Mouse (Mus musculus): ENCODE data around the gene R3hdm4.

DNA sequence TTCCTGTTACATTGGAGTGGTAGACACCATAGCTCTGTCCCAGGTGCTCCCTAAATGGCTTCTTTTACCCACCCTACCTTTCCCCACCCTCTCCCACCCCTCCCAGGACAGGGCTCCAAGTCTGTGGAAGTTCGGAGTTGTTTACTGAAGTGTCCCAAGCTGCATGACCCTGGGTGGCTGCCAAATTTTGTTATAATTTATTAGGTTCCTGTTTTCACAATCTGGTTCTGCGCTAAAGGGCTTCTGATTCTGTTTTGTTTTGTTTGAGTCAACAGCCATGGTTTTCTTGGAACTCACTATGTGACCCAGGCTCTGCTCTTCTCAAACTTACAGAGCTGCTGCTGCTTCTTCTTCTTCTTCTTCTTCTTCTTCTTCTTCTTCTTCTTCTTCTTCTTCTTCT is 31.6 kb downstream of the R3hdm4 start:
- TF ChIP-seq CTCF (IDR thresholded peaks at IDR 0.05; ENCODE audit: low read depth, low read length) (no peak), POLR2A (IDR thresholded peaks at IDR 0.05; ENCODE audit: borderline replicate concordance, low read depth, low read length) (no peak)

All from bone marrow macrophage, adult 2 months (primary cell).